Mouse (Mus musculus) heart, embryonic 13.5 days (tissue): Measurements from ENCODE around the gene Zfp280d. TPM values are rescaled to one million over a fixed set of nuclear protein-coding genes. Genes with fewer than 3 reads are reported as not detected.

Experiments used
- ATAC-seq: fragments of 200-750 bp; cut with Nextera tagmentation; 2 replicates; pipeline ENCODE4 v1.8.0; 2017; ENCODE audit warnings: moderate TSS enrichment; ENCODE audit not compliant: insufficient number of reproducible peaks, low FRiP score, low TSS enrichment; ENCODE audit errors: extremely low read depth
- H3K27ac ChIP-seq: fragments of 300-500 bp; sonication (generic); replicated peaks from 2 replicates; pipeline ENCODE4 v1.5.1; 2015; ENCODE audit warnings: moderate library complexity, mild to moderate bottlenecking, inconsistent platforms
- H3K27me3 ChIP-seq: fragments of 300-500 bp; sonication (generic); replicated peaks from 2 replicates; pipeline ENCODE4 v1.6.1; 2015; ENCODE audit warnings: mild to moderate bottlenecking, inconsistent platforms
- H3K36me3 ChIP-seq: fragments of 300-500 bp; sonication (generic); 2 replicates; pipeline ENCODE4 v1.6.1; 2015; ENCODE audit warnings: mild to moderate bottlenecking, inconsistent platforms
- H3K4me1 ChIP-seq: fragments of 300-500 bp; sonication (generic); 2 replicates; pipeline ENCODE4 v1.6.1; 2015; ENCODE audit warnings: inconsistent platforms
- H3K4me2 ChIP-seq: fragments of 300-500 bp; sonication (generic); 2 replicates; pipeline ENCODE4 v1.6.1; 2015; ENCODE audit warnings: inconsistent platforms, mild to moderate bottlenecking, moderate library complexity
- H3K4me3 ChIP-seq: fragments of 300-500 bp; sonication (generic); 2 replicates; pipeline ENCODE4 v1.5.1; 2015; ENCODE audit warnings: moderate library complexity, mild to moderate bottlenecking, inconsistent platforms
- H3K9ac ChIP-seq: fragments of 300-500 bp; sonication (generic); 2 replicates; pipeline ENCODE4 v1.6.1; 2015; ENCODE audit warnings: inconsistent platforms, mild to moderate bottlenecking, moderate library complexity
- H3K9me3 ChIP-seq: fragments of 300-500 bp; sonication (generic); 2 replicates; pipeline ENCODE4 v1.6.1; 2016; ENCODE audit warnings: inconsistent platforms
- WGBS: fragments of 180-500 bp; shearing (Covaris S2); methylation state at CpG from one replicate; pipeline ENCODE4 v1.1.7; 2015; ENCODE audit warnings: mixed read lengths; 5-methylcytosine and 5-hydroxymethylcytosine counted together
- polyA plus RNA-seq: library from polyadenylated mRNA; unstranded; fragments of >200 nt; fragmentation: Nextera tagmentation; extraction: Ambion mirVana; gene quantifications from 2 replicates; pipeline ENCODE4 v1.2.1, GENCODE M21; 2015

Gene Zfp280d
- polyA plus RNA-seq, 1 experiment from 2014 or later = 21.5 TPM

- Histone ChIP-seq H3K9me3 (0 out of 2 replicates have a peak, but pooled peaks cover 13% of the 10 kb centered on the region), H3K4me1 (peaks cover 26% of the 10 kb centered on the region), H3K9ac (no peak overlapping the region), H3K27me3 (no peaks in the 10 kb centered on the region), H3K36me3 (no peaks in the 10 kb centered on the region), H3K27ac (no peak overlapping the region), H3K4me3 (no peak overlapping the region), H3K4me2 (peak overlapping the region; percentile 46)
- ATAC-seq = no peak
Observed at GRCm38 (mm10) chr9:72276941-72277340, 2.3 kb downstream of the Zfp280d start.

- H3K4me3 ChIP-seq = no peak overlapping the region
- no peaks in the 10 kb centered on the region for H3K27me3 ChIP-seq
- H3K27ac ChIP-seq = no peak overlapping the region
- WGBS = 84% methylated on average over 4 of the region's 4 CpGs
- H3K9me3 ChIP-seq = no peaks in the 10 kb centered on the region
- H3K4me1 ChIP-seq = peaks cover 23% of the 10 kb centered on the region
- H3K36me3 ChIP-seq = peaks cover 4% of the 10 kb centered on the region; the same call in 1 of the 2 replicates
- H3K4me2 ChIP-seq = no peak overlapping the region
- no peak overlapping the region for H3K9ac ChIP-seq
- ATAC-seq = no peak
Observed at GRCm38 (mm10) chr9:72279943-72280342, 5.3 kb downstream of the Zfp280d start.

- Histone ChIP-seq H3K9ac (no peak overlapping the region), H3K27ac (no peak overlapping the region), H3K4me3 (no peak overlapping the region), H3K4me1 (peaks cover 14% of the 10 kb centered on the region), H3K36me3 (peaks cover 31% of the 10 kb centered on the region), H3K9me3 (no peaks in the 10 kb centered on the region), H3K27me3 (no peaks in the 10 kb centered on the region), H3K4me2 (no peak overlapping the region)
- no peak for ATAC-seq
- WGBS = 71% methylated on average over 2 of the region's 2 CpGs
Observed at GRCm38 (mm10) chr9:72287696-72288095, 13.0 kb downstream of the Zfp280d start.

- no peaks in the 10 kb centered on the region for H3K9me3 ChIP-seq
- H3K36me3 ChIP-seq = peaks cover 30% of the 10 kb centered on the region
- H3K27me3 ChIP-seq = no peaks in the 10 kb centered on the region
- no peak overlapping the region for H3K4me2 ChIP-seq
- ATAC-seq = no peak
- H3K27ac ChIP-seq = no peak overlapping the region; the same call in 1 of the 2 replicates
- WGBS = 75% methylated on average over 2 of the region's 2 CpGs
- peaks cover 14% of the 10 kb centered on the region for H3K4me1 ChIP-seq
- H3K9ac ChIP-seq = no peak overlapping the region
- no peak overlapping the region for H3K4me3 ChIP-seq
Observed at GRCm38 (mm10) chr9:72288210-72288609, 13.6 kb downstream of the Zfp280d start.

GRCm38 (mm10) chr9:72289094-72289493 lies 14.4 kb downstream of the Zfp280d start:
- WGBS = 87% methylated on average over 1 of the region's 1 CpGs
- ATAC-seq = no peak
- no peak overlapping the region for H3K4me3 ChIP-seq
- H3K4me2 ChIP-seq = no peak overlapping the region
- no peaks in the 10 kb centered on the region for H3K27me3 ChIP-seq
- peaks cover 14% of the 10 kb centered on the region for H3K4me1 ChIP-seq
- no peak overlapping the region for H3K9ac ChIP-seq
- no peaks in the 10 kb centered on the region for H3K9me3 ChIP-seq
- H3K36me3 ChIP-seq = peaks cover 27% of the 10 kb centered on the region
- no peak overlapping the region for H3K27ac ChIP-seq

GRCm38 (mm10) chr9:72294076-72294475 lies 19.4 kb downstream of the Zfp280d start:
- H3K4me2 ChIP-seq = no peak overlapping the region
- no peak overlapping the region for H3K9ac ChIP-seq
- no peaks in the 10 kb centered on the region for H3K9me3 ChIP-seq
- H3K27me3 ChIP-seq = no peaks in the 10 kb centered on the region
- ATAC-seq = no peak
- peaks cover 15% of the 10 kb centered on the region for H3K36me3 ChIP-seq
- H3K4me1 ChIP-seq = no peaks in the 10 kb centered on the region
- no peak overlapping the region for H3K4me3 ChIP-seq
- H3K27ac ChIP-seq = no peak overlapping the region

GRCm38 (mm10) chr9:72309765-72310164 lies 35.1 kb downstream of the Zfp280d start:
- H3K4me2 ChIP-seq = no peak overlapping the region
- H3K27me3 ChIP-seq = no peaks in the 10 kb centered on the region
- ATAC-seq = no peak
- H3K4me3 ChIP-seq = no peak overlapping the region
- peaks cover 49% of the 10 kb centered on the region for H3K36me3 ChIP-seq
- H3K4me1 ChIP-seq = no peaks in the 10 kb centered on the region
- 84% methylated on average over 2 of the region's 2 CpGs for WGBS
- H3K27ac ChIP-seq = no peak overlapping the region
- no peak overlapping the region for H3K9ac ChIP-seq
- no peaks in the 10 kb centered on the region for H3K9me3 ChIP-seq

- no peak for ATAC-seq
- H3K9ac ChIP-seq = no peak overlapping the region
- no peaks in the 10 kb centered on the region for H3K9me3 ChIP-seq
- no peak overlapping the region for H3K4me3 ChIP-seq
- 95% methylated on average over 2 of the region's 2 CpGs for WGBS
- H3K4me2 ChIP-seq = no peak overlapping the region
- H3K4me1 ChIP-seq = no peaks in the 10 kb centered on the region
- H3K27me3 ChIP-seq = no peaks in the 10 kb centered on the region
- H3K36me3 ChIP-seq = peaks cover 57% of the 10 kb centered on the region
- no peak overlapping the region for H3K27ac ChIP-seq
Observed at GRCm38 (mm10) chr9:72333221-72333620, 58.6 kb downstream of the Zfp280d start.

- Histone ChIP-seq H3K36me3 (peaks cover 52% of the 10 kb centered on the region), H3K4me2 (no peak overlapping the region), H3K4me3 (no peak overlapping the region), H3K9me3 (no peaks in the 10 kb centered on the region), H3K27ac (no peak overlapping the region), H3K27me3 (no peaks in the 10 kb centered on the region), H3K9ac (no peak overlapping the region), H3K4me1 (0 out of 2 replicates have a peak, but pooled peaks cover 2% of the 10 kb centered on the region)
- 78% methylated on average over 2 of the region's 2 CpGs for WGBS
- ATAC-seq = no peak
Observed at GRCm38 (mm10) chr9:72336069-72336468, 61.4 kb downstream of the Zfp280d start.

GRCm38 (mm10) chr9:72339119-72339518 lies 64.5 kb downstream of the Zfp280d start:
- Histone ChIP-seq H3K4me2 (no peak overlapping the region), H3K9me3 (no peaks in the 10 kb centered on the region), H3K4me1 (peaks cover 12% of the 10 kb centered on the region), H3K9ac (no peak overlapping the region), H3K27me3 (no peaks in the 10 kb centered on the region), H3K4me3 (no peak overlapping the region), H3K36me3 (peaks cover 40% of the 10 kb centered on the region), H3K27ac (no peak overlapping the region)
- ATAC-seq = no peak
- WGBS = 78% methylated on average over 2 of the region's 2 CpGs

GRCm38 (mm10) chr9:72343844-72344243 lies 69.2 kb downstream of the Zfp280d start:
- H3K27ac ChIP-seq = peak overlapping the region; percentile 68
- no peak overlapping the region for H3K4me3 ChIP-seq
- H3K4me1 ChIP-seq = peaks cover 18% of the 10 kb centered on the region
- peak overlapping the region; percentile 28 for H3K4me2 ChIP-seq
- no peak overlapping the region for H3K9ac ChIP-seq
- ATAC-seq = no peak; the same call in 1 of the 2 replicates
- no peaks in the 10 kb centered on the region for H3K9me3 ChIP-seq
- H3K27me3 ChIP-seq = no peaks in the 10 kb centered on the region
- peaks cover 37% of the 10 kb centered on the region for H3K36me3 ChIP-seq

- Histone ChIP-seq H3K27ac (no peak overlapping the region), H3K4me1 (no peaks in the 10 kb centered on the region), H3K4me3 (no peak overlapping the region), H3K9ac (no peak overlapping the region), H3K36me3 (peaks cover 6% of the 10 kb centered on the region), H3K9me3 (no peaks in the 10 kb centered on the region), H3K4me2 (no peak overlapping the region), H3K27me3 (no peaks in the 10 kb centered on the region)
- no peak for ATAC-seq
- 85% methylated on average over 2 of the region's 2 CpGs for WGBS
Observed at GRCm38 (mm10) chr9:72372359-72372758, 97.7 kb downstream of the Zfp280d start.
